Mouse (Mus musculus) cerebellum, adult 18-20 months (tissue): ENCODE measurements at regions not wholly inside any gene's neighbourhood (a gene's known extent, or its start where the extent isn't known, plus 50 kb on each side); places are given as distances from the start of the nearest gene placed in this dataset.

Experiments
- DNase-seq, 2 experiments: peaks; one replicate each; pipeline ENCODE4 v3.0.0; 2021

DNA sequence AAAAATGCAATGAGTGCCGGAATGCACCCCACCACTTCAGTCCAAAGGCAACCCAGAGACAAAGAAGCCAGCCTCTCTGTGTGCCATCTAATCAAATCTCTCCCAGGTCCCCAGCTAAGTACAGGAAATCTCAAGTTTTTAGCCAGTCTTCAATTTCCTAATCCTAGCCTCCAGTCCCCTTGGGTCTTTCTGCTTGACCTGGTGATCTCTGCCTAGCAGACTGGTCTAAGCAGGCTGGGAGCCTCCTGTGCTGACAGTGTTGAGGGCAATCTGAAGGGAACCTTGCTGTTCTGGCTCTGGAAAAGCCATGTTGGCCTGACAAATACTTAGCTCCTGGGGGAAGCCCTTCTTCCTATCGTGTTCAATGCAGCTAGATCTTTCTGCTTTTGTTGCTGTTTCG is 248.9 kb downstream of the Nedd1 start:
- DNase-seq: no peak

DNA sequence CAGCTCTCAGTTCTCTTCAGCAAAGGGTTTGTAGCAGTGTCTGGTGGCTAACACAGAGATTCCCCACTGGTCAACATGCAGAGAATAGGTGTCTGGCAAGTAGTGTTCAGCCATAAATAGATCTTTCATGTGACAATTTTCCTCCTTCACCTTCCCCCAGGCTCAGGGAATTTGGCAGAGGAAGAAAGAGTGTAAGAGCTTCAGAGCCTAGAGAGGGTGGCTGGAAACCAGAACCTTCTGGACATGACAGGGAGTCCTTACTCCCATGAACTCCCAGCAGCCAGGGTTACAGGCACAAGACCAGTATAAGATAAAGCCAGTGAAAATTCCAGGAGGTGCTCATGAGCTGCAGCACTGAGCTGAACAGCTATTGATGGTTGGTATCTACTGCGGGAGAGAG is 251.1 kb downstream of the Nedd1 start:
- DNase-seq: no peak

DNA sequence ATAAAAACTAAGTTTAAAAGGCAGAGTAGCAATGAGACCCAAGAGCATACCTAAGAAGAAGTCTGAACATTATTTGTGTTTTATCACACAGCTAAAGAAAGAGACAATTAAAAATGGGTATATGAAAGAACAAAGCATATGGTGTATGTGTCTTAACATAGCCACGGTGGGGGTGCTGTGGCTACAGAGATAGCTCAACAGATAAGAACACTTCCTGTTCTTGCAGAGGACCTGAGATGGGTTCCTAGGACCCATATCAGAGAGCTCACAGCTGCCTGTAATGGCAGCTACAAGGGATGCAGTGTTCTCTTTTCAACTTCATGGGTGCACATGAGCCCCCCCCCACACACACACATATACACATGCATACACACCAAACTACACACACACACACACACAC is 267.0 kb downstream of the Nedd1 start:
- no peak for DNase-seq

DNA sequence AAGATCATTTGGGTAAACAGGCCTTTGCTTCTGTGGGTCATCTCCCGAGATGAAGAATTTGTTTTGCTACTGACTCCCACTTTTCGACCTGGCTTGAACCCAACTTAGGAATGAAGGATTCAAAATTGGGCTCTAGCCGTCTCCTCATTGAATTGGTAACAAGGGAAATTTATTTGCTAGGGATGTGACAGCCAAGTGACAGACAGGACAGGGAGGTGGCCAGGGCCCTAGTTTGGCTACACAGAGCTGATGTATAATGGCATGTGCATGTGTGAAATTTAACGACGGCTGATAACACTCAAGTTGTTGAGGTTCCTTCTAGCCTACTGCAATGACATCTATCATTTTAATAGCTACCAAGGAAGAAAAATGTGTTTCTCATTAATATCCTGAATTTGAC is 268.7 kb downstream of the Nedd1 start:
- DNase-seq: no peak

DNA sequence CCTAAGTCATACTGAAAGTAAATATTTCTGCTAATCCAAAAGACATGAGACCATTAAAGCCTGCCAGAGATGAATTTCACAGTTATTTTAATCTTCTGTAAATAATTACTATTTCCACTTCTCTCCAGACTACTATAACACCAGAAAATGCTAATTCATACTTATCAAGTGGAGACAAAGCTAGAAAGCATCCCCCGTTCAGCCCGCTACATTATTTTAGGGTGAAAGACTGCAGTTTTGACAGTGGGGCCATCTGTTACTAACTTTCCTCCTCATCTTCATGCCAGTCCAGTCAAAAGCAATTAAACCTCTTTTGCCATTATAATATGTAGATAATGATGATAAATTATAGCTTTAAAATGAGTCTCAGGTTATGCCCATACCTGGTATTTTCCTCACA is 276.3 kb downstream of the Nedd1 start:
- DNase-seq: no peak

DNA sequence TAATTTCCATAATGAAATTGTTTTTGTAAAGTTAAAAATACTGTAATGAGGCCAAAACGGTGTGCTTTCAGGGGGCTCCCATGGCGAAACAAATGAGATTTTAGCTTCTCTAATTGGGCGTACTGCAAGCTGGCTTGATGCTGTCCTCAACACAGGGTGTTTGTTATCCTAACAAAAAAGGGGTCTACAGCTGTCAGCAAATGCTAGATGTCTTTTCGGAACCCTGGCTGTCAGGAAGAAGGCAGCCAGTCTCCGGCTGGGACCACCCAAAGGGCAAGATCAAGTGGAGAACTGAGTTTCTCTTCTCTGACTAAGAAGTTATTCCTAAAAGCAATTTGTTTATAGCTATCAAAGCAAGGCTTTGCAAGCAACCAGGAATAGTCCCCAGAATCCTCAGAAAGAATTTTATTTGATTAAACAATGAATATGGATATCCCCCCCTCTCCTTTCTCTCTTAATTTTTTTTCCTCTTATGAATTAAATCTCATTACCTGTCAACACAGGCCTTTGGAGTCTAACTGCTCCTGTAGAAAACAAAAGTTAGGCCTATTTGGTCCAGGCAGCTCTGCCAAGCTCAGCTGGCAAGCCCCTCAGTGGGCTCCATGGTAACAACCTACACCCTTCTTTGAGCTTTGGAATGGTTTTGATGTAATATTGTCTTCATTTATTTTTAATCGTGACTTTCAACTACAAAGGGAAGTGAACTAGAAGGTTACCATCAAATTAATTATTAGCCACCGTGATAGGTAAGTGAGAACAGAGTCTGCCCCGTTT is 283.4 kb downstream of the Nedd1 start:
- DNase-seq: no peak

DNA sequence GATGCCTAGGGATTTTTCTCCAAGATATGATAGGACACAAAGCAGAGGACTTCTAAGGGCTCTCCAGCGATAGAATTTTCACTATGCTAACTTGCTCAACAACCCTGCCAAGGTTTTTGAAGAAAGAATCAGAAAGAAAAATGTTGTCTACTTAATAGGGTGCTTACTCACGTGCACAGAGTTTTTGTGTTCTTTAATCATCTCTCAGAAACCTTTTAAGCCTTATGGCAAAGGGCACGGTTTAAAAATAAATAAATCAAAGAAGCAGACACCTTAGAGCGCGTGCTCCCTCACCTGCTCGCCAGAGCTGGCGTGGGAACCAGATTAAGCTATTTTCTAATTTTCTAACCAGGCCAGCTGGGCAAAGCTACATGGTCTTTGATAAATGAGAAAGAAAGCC is 293.0 kb downstream of the Nedd1 start:
- DNase-seq: no peak

DNA sequence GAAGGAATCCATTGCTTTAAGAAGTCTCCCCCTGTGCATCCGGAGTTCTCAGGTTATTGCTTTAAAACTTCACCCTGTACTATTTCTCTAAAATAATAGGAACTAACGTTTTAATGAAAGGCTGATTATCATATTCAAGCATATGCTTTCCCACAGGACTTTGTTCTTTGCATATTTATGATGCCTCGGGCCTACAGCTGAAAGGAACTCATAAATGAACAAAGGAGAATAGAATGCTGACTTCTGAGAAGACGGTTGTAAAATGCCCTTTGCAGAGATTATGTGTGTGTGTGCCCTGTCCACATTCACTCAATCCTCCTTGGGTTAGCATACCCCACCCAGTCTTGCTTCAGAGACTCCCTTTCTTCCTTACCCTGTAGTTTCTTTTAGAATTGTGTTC is 294.2 kb downstream of the Nedd1 start:
- no peak for DNase-seq

DNA sequence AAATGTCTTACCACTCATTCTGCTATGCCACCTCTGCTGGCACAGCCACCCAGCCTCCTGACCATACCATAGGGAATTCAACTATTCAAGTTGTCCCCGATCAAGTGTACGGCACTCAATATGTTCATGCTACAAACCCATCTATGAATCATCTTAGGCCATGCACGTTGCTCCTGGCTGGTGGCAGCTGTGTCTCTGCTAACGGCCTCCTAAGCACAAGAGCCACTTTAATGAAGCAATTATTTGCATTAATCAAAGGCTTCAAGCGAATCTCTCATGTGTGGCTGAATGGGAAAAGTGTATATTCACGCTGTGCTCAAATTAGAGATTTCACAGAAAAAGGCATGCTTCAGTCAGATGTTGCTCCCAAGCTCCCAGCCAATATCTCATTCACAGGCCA is 295.8 kb downstream of the Nedd1 start:
- DNase-seq: no peak

DNA sequence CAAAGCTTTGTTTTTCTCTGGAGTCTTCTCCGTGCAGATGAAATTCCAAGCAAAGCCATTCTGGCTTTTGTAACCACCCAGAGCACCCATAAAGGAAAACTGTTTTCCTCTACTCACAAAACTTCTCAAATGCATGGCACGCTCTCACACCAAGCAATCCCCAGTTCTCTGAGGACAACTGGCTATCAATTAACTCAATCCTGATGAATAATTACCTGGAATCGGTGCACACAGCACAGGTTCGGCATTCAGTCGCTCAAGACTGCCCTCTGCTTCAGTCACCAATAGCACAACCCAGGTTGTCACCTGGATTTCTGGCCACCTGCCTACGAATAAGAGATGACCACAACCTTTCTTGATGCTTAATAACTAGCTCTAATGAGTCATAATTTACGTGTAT is 309.5 kb downstream of the Nedd1 start:
- DNase-seq: no peak

DNA sequence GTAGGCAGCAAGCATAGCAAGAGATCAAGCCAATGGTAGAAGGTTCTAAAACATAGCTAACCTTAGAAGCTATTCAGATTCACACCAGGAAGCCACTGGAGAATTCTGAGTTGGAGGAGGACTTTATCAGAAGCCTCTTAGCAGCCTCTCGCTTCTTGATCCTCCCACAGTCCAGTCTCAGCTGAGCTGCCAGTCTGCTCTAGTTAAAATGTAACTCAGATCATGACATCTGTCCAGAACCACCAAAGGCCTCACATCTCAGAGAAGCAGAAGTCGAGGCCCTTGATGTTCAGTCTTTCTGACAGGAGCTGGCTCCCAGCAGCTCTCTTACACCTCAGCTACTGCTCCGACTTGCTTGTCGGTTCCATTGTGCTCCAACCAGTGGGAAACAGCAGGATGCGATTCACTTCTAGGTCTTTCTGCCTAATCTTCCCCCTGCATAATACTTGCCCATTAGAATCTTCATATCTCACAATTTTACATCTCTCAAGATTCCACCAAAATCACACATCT is 311.4 kb downstream of the Nedd1 start:
- no peak for DNase-seq

DNA sequence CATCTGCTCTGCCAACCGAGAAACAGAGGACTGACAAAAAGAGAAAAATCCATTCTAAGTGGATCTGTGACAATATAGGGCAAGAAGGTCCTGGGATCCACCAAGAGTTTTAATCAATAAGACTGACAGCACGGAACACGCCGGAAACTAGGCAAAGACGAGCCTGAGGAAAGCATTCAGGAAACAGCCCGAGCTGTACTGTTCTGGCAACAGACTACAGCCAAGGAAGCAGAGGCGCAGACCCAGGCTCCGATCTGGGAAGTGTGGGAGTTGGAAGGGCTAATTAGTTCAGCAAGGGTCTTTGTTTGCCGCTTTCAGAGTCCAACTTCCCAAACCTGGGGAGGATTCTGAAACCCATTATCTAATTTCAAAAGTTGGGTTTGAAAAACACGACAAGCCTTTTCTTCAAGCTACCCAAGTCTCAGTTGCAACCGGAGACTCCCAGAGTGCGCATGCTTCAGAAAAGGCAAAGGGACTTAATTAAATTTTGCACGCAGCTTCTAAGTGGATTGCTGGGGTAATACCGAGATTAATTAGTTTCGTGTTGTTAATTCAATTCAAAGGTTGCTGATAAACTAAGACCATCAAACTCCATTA is 317.4 kb downstream of the Nedd1 start:
- no peak for DNase-seq

DNA sequence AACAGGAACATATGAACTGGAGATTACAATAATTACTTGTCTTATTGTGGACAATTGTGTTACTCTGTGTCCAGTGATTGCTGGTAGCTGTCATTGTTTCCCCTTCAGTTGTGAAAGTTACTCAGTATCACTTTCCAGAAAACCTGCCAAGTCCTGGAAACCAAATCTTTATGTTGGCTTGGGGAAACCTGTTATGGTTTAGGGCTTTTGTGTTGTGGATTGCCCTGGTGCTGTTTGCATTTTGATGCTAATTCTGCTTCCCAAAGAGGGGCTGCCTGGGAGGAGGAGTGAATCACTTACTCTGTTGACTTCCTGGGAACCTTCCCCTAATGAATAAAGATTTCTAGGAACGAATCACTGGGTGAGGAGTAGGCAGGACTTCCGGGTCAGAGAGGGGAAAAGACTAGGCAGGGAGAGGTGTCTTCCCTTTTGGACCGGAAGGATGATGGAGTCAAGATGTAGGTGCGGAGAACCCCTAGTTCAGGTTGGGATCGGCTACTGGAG is 321.6 kb downstream of the Nedd1 start:
- DNase-seq: no peak

DNA sequence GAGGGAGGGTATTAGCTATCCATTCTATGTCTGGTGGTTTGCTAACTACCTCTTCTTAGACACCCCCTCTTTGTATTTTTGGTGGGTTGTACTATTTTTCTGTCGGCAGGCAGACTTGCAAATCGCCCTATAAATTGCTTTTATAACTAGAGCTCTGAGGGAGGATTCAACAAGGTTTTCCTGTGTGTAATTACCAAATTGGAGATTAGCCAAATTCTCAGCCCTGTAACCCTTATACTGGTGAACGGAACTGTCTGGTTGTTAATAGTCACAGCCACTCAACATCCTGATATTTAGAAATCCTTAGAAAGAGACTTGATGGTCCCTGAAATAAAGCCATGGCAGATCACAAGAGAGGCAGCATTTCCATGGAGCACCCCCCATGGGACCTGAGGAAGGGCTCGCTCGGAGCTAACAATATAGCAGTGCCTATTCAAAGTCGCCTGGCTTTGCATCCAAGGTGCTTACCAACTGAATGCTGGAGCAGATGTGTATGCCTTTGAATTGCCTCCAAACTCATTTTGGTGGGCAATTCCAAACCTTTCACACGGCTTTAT is 333.0 kb downstream of the Nedd1 start:
- DNase-seq: no peak

DNA sequence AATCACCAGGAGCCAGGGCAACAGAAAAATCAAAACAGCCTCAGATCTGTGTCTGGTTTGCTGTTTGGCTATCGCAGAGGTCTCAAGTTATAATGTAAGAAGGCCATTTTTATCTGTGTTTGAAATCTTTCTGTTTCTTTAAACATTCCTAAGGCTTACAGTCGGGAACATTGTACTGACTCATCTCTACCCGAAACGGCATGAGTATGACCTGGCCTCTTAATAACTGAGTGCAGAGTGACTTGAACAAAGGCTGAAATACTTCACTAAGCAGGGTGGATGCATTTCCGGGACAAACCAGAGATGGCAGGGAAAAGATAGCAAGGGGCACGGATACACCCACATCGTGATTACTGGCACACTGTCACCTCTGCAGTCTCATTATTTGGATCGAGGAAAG is 355.1 kb downstream of the Nedd1 start:
- DNase-seq: no peak

DNA sequence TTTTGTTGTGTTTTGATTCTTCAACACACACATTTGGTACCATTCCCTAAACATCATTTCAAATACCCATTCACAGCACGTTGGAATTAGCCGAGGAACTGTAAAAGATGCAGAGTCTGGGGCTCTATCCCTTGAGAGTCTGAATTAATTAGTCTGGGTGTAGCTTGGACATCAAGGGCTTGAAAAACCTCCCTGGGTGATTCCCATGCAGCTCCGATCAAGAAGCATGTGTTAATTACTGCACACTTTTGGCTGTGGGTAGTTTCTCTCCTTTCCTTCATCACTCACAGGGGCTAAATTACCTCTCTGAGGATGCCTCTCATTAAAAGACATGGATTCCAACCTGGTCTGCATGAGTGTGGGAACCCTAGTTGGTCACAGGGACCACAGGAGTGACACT is 365.5 kb downstream of the Nedd1 start:
- no peak for DNase-seq

DNA sequence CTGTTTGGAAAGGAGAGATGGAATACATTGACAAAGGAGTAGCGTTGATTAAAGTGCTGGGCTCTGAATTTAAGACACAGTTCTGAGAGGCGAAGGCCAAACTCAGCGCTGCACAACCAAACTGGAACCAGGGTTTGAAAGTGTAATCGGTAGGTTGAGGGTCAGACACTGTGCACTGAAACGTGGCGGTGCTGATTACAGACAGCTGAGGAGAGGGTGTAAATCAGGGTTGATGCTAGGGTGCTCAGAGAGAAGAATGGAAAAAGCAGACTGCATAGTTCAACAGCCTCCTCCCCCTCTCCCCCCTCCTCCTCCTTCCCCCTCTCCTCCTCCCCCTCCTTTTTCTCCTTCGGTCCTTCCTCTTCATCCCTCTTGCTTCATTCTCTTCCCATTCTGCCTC is 373.2 kb downstream of the Nedd1 start:
- no peak for DNase-seq

DNA sequence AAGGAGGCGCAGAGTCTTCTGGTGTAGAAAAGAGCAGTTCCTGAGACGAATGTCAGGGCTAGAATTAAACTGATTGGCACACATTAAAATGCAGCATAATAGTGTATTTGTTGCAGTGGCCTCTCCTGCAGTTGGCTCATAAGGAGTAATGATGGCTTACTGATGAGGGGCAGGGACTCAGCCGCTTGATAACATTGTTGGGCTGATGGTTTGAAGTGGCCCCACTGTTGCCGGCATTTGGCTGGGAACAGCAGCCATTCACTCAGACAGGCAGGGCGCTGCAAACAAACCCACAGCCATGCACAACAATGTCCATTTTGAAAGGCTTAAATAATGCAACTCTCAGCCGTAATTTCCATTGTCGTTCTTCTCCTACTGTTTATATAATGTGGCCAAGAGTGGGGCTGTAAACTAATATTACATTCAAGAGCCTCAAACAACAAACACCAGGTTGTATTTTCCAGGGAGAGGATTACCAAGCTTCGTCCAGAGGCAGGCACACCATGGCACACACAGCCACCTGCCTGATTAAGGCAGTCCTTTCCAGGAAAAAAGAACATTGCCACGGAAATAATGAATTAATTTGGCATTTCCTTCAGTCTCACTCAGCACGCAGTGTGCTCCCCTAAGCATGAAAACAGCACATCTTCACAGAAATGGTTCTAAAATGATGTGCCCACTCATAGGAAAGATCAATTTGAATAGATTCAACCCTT is 374.1 kb downstream of the Nedd1 start:
- DNase-seq: no peak

DNA sequence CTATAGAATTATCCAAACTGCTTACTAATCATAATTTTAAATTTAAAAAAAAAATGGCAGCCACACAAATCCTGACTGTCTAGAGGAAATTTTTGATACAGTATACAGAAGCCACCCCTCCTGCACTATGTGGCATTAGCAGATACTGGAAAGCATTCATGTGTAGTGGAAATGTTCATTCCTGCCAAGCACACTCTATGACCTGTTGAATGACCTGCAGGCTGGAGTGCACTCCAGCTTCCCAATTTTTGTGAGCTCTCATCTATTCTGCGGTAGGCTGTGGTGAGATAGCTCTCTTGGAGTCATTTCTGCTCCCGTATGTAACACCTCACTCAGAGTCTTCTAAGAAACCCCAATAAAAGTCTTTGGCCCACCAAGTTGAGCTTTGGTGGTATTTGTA is 382.5 kb downstream of the Nedd1 start:
- no peak for DNase-seq

DNA sequence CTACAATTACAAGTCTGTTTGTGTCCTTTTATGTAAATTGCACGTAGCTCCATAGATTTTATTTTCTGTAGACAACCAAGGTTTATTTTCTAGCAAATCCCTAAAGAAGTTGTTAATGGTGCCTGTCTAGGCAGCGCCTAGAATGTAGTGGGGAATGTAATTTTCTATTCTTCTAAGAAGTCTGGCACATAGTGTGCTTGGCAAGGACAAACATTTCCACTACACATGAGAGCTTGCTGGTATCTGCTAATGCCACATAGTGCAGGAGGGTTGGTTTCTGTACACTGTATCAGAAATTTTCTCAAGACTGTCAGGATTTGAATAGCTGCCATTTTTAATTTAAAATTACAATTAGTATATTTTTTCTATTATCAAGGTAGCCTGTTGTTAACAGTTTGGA is 385.3 kb downstream of the Nedd1 start:
- DNase-seq: no peak

DNA sequence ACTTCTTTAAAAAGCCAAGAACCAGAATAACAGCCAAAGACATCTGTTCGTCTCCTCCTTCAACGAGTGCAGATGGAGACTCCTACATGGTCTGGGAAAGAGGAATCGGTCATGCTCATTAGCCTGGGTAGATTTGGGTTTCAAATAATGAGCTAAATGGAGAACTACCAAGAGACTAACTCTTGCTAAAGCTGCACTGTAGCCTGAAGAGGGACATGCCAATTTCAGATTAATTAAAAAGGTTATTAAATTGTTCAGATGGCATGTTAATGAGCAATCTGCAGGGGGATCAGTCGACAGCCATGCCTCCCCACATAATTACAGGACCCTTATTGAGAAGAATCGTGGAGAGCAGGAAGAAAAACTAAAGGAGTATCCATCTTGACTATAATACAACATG is 386.1 kb downstream of the Nedd1 start:
- DNase-seq: no peak

DNA sequence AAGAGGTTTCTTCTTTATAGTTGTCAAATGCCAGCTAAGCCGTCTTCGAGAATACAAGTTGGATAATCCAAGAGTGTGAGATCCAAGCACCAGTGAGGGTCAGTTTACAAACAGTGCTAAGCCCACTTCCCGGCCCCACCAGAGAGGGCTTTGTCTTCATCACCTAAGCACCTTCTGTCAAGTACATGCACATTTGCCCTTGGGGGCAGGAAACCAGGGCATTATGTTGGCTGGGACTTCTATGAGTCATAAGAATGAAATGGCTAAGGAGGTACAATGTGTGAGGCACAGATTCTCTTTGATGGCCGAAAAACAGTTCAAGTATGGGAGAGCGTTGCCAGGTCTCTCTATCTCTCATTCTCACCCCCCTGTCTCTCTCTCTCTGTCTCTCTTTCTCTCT is 387.1 kb downstream of the Nedd1 start:
- no peak for DNase-seq

DNA sequence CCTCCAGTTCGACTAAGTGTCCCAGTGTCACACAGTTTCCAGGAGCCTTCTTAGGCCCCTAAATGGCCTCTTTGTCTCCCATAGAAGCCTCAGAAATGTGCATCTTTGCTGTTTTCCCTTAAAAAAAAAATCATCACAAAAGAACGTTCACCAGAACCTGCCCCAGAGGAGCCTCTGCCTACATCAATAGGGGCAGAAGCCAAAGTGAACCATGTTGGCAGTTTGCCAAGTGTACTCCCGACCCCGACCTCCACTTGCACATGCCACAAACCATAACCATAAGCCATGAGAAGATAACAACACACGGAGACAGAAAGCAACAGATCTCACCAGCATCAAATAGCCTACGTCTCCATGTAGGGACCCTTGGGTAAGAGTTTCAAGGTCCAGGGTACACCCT is 388.4 kb downstream of the Nedd1 start:
- no peak for DNase-seq
